Mouse (Mus musculus): ENCODE measurements around the gene Ttc23l. TPM values are rescaled to one million over a fixed set of nuclear protein-coding genes. Genes with fewer than 3 reads are reported as not detected.
A peak's percentile ranks its signal among the peaks of the same experiment; 100 is the strongest.

Gene Ttc23l
- polyA plus RNA-seq, 1 experiment = not detected

- WGBS = 91% methylated on average over 6 of the region's 6 CpGs
- DNase-seq = no peak
- no peaks in the 10 kb centered on the region for H3K36me3 ChIP-seq (ENCODE audit: control insufficient read depth, insufficient read depth, low read length)
Observed at GRCm38 (mm10) chr15:10593094-10593493, 34.6 kb upstream of the Ttc23l start.

GRCm38 (mm10) chr15:10586565-10586964 lies 28.1 kb upstream of the Ttc23l start:
- Histone ChIP-seq H3K4me1 (replicated peaks; ENCODE audit: control insufficient read depth, insufficient read depth, low read length) (no peaks in the 10 kb centered on the region), H3K36me3 (ENCODE audit: control insufficient read depth, insufficient read depth, low read length) (no peaks in the 10 kb centered on the region), H3K27me3 (ENCODE audit: control insufficient read depth, insufficient read depth, low read length) (no peaks in the 10 kb centered on the region), H3K4me3 (ENCODE audit: control insufficient read depth, insufficient read depth, low read length) (no peak overlapping the region), H3K27ac (ENCODE audit: control insufficient read depth, insufficient read depth, low read length) (no peak overlapping the region)
- DNase-seq = no peak
- WGBS = 87% methylated on average over 2 of the region's 2 CpGs
- TF ChIP-seq POLR2A (IDR thresholded peaks at IDR 0.05; ENCODE audit: control insufficient read depth, extremely low read depth, insufficient read depth, low read length, poor library complexity) (no peak), CTCF (IDR thresholded peaks at IDR 0.05; ENCODE audit: borderline replicate concordance, control insufficient read depth, extremely low read depth, insufficient read depth, low read length, poor library complexity) (no peak)

More at GRCm38 (mm10) chr15:10593094-10593493, 34.6 kb upstream of the Ttc23l start:
- TF ChIP-seq CTCF (IDR thresholded peaks at IDR 0.05; ENCODE audit: borderline replicate concordance, control insufficient read depth, extremely low read depth, insufficient read depth, low read length, poor library complexity) (no peak), POLR2A (IDR thresholded peaks at IDR 0.05; ENCODE audit: control insufficient read depth, extremely low read depth, insufficient read depth, low read length, poor library complexity) (no peak)
- H3K27ac ChIP-seq (ENCODE audit: control insufficient read depth, insufficient read depth, low read length) = no peak overlapping the region
- no peaks in the 10 kb centered on the region for H3K27me3 ChIP-seq (ENCODE audit: control insufficient read depth, insufficient read depth, low read length)
- H3K4me1 ChIP-seq (replicated peaks; ENCODE audit: control insufficient read depth, insufficient read depth, low read length) = no peaks in the 10 kb centered on the region
- H3K4me3 ChIP-seq (ENCODE audit: control insufficient read depth, insufficient read depth, low read length) = no peak overlapping the region

- Histone ChIP-seq H3K27ac (ENCODE audit: control insufficient read depth, insufficient read depth, low read length) (no peak overlapping the region), H3K36me3 (ENCODE audit: control insufficient read depth, insufficient read depth, low read length) (no peaks in the 10 kb centered on the region), H3K4me1 (replicated peaks; ENCODE audit: control insufficient read depth, insufficient read depth, low read length) (no peaks in the 10 kb centered on the region), H3K4me3 (ENCODE audit: control insufficient read depth, insufficient read depth, low read length) (no peak overlapping the region), H3K27me3 (ENCODE audit: control insufficient read depth, insufficient read depth, low read length) (no peaks in the 10 kb centered on the region)
- TF ChIP-seq POLR2A (IDR thresholded peaks at IDR 0.05; ENCODE audit: control insufficient read depth, extremely low read depth, insufficient read depth, low read length, poor library complexity) (no peak), CTCF (IDR thresholded peaks at IDR 0.05; ENCODE audit: borderline replicate concordance, control insufficient read depth, extremely low read depth, insufficient read depth, low read length, poor library complexity) (no peak)
- 96% methylated on average over 10 of the region's 10 CpGs for WGBS
- no peak for DNase-seq
Observed at GRCm38 (mm10) chr15:10584359-10585187, 26.1 kb upstream of the Ttc23l start.

GRCm38 (mm10) chr15:10583408-10583807 lies 24.9 kb upstream of the Ttc23l start:
- Histone ChIP-seq H3K36me3 (ENCODE audit: control insufficient read depth, insufficient read depth, low read length) (no peaks in the 10 kb centered on the region), H3K27ac (ENCODE audit: control insufficient read depth, insufficient read depth, low read length) (no peak overlapping the region), H3K4me3 (ENCODE audit: control insufficient read depth, insufficient read depth, low read length) (no peak overlapping the region), H3K27me3 (ENCODE audit: control insufficient read depth, insufficient read depth, low read length) (no peaks in the 10 kb centered on the region), H3K4me1 (replicated peaks; ENCODE audit: control insufficient read depth, insufficient read depth, low read length) (no peaks in the 10 kb centered on the region)
- TF ChIP-seq POLR2A (IDR thresholded peaks at IDR 0.05; ENCODE audit: control insufficient read depth, extremely low read depth, insufficient read depth, low read length, poor library complexity) = no peak
- TF ChIP-seq CTCF (IDR thresholded peaks at IDR 0.05; ENCODE audit: borderline replicate concordance, control insufficient read depth, extremely low read depth, insufficient read depth, low read length, poor library complexity) = peak; percentile 60; the same call in 1 of the 2 replicates
- peak; percentile 57 for DNase-seq
- 62% methylated on average over 8 of the region's 8 CpGs for WGBS

GRCm38 (mm10) chr15:10579159-10579558 lies 20.7 kb upstream of the Ttc23l start:
- Histone ChIP-seq H3K27ac (ENCODE audit: control insufficient read depth, insufficient read depth, low read length) (no peak overlapping the region), H3K36me3 (ENCODE audit: control insufficient read depth, insufficient read depth, low read length) (no peaks in the 10 kb centered on the region), H3K4me3 (ENCODE audit: control insufficient read depth, insufficient read depth, low read length) (no peak overlapping the region), H3K27me3 (ENCODE audit: control insufficient read depth, insufficient read depth, low read length) (no peaks in the 10 kb centered on the region), H3K4me1 (replicated peaks; ENCODE audit: control insufficient read depth, insufficient read depth, low read length) (no peaks in the 10 kb centered on the region)
- TF ChIP-seq POLR2A (IDR thresholded peaks at IDR 0.05; ENCODE audit: control insufficient read depth, extremely low read depth, insufficient read depth, low read length, poor library complexity) (no peak), CTCF (IDR thresholded peaks at IDR 0.05; ENCODE audit: borderline replicate concordance, control insufficient read depth, extremely low read depth, insufficient read depth, low read length, poor library complexity) (no peak)
- no peak for DNase-seq
- WGBS = 15% methylated on average over 3 of the region's 3 CpGs

- Histone ChIP-seq H3K27ac (ENCODE audit: control insufficient read depth, insufficient read depth, low read length) (no peak overlapping the region), H3K27me3 (ENCODE audit: control insufficient read depth, insufficient read depth, low read length) (no peaks in the 10 kb centered on the region), H3K4me3 (ENCODE audit: control insufficient read depth, insufficient read depth, low read length) (no peak overlapping the region), H3K36me3 (ENCODE audit: control insufficient read depth, insufficient read depth, low read length) (no peaks in the 10 kb centered on the region), H3K4me1 (replicated peaks; ENCODE audit: control insufficient read depth, insufficient read depth, low read length) (no peaks in the 10 kb centered on the region)
- 93% methylated on average over 7 of the region's 7 CpGs for WGBS
- TF ChIP-seq POLR2A (IDR thresholded peaks at IDR 0.05; ENCODE audit: control insufficient read depth, extremely low read depth, insufficient read depth, low read length, poor library complexity) (no peak), CTCF (IDR thresholded peaks at IDR 0.05; ENCODE audit: borderline replicate concordance, control insufficient read depth, extremely low read depth, insufficient read depth, low read length, poor library complexity) (no peak)
- no peak for DNase-seq
Observed at GRCm38 (mm10) chr15:10566486-10566885, 8.0 kb upstream of the Ttc23l start.
